Comparison of ENCODE assay signal across 8 mouse cellular contexts in genomic region chr15:89548837-89549236, GRCm38 (mm10). TPM values are rescaled to one million over a fixed set of nuclear protein-coding genes. Genes with fewer than 3 reads are reported as not detected.
A peak's percentile ranks its signal among the peaks of the same experiment; 100 is the strongest.
DNase-seq lines count a peak whose midpoint lies in the region; ATAC-seq and TF ChIP-seq lines count a peak whose summit lies in the region.

No protein-coding gene starts in this region.

- no peak for TF ChIP-seq POLR2A in lung, adult 2 months (IDR thresholded peaks at IDR 0.05; ENCODE audit: borderline replicate concordance, extremely low read depth, low read depth, low read length)

- no peak for TF ChIP-seq CTCF in gastrocnemius, adult 2 months (IDR thresholded peaks at IDR 0.05)
- TF ChIP-seq CTCF in lung, adult 2 months (IDR thresholded peaks at IDR 0.05; ENCODE audit: insufficient read depth, low read length) = no peak

- no peak overlapping the region for H3K27ac ChIP-seq in gastrocnemius, adult 2 months
- no peak overlapping the region for H3K27ac ChIP-seq in forebrain, embryonic 14.5 days (ENCODE audit: low read depth, low read length)
- no peak overlapping the region for H3K27ac ChIP-seq in midbrain, embryonic 16.5 days (ENCODE audit: low read length)

- H3K36me3 ChIP-seq in forebrain, embryonic 14.5 days (ENCODE audit: control insufficient read depth, insufficient read depth, low read length) = peaks cover 17% of the 10 kb centered on the region; the same call in 1 of the 2 replicates
- peaks cover 21% of the 10 kb centered on the region for H3K36me3 ChIP-seq in midbrain, embryonic 16.5 days (ENCODE audit: control insufficient read depth, insufficient read depth, low read length)

- no peaks in the 10 kb centered on the region for H3K9me3 ChIP-seq in forebrain, embryonic 14.5 days (replicated peaks; ENCODE audit: control insufficient read depth, low read length)
- no peaks in the 10 kb centered on the region for H3K9me3 ChIP-seq in midbrain, embryonic 16.5 days (replicated peaks; ENCODE audit: control insufficient read depth, low read length, poor library complexity, severe bottlenecking)

- DNase-seq in gastrocnemius, adult 2 months = peak; percentile 49
- DNase-seq in gastrocnemius, adult 18-20 months (ENCODE audit: low spot score) = no peak
- DNase-seq in lung, postnatal 10 days = peak; percentile 32
- no peak for DNase-seq in lung, adult 2 months
- peak; percentile 60 for DNase-seq in forebrain, embryonic 14.5 days (ENCODE audit: low spot score)
- DNase-seq in thymus, adult 18-20 months = no peak

- 53% methylated on average over 11 of the region's 11 CpGs for WGBS in lung, adult 2 months
- WGBS in forebrain, embryonic 14.5 days = 21% methylated on average over 11 of the region's 11 CpGs
- 36% methylated on average over 11 of the region's 11 CpGs for WGBS in midbrain, embryonic 16.5 days

- peak; percentile 57 for ATAC-seq in forebrain, embryonic 14.5 days
- peak; percentile 50 for ATAC-seq in midbrain, embryonic 16.5 days
- no peak for ATAC-seq in erythroid progenitor cell, adult 5-6 weeks (replicated peaks; ENCODE audit: low FRiP score, poor library complexity, severe bottlenecking)

- H3K4me2 ChIP-seq in forebrain, embryonic 14.5 days (ENCODE audit: low read length) = peak overlapping the region; percentile 47
- H3K4me2 ChIP-seq in midbrain, embryonic 16.5 days (ENCODE audit: low read length) = peak overlapping the region; percentile 35

- peak overlapping the region; percentile 50; the same call in 1 of the 2 replicates for H3K9ac ChIP-seq in forebrain, embryonic 14.5 days (ENCODE audit: low read length)
- H3K9ac ChIP-seq in midbrain, embryonic 16.5 days (ENCODE audit: low read depth, low read length) = no peak overlapping the region

- H3K27me3 ChIP-seq in forebrain, embryonic 14.5 days (replicated peaks; ENCODE audit: control insufficient read depth, insufficient read depth, low read length) = no peaks in the 10 kb centered on the region
- H3K27me3 ChIP-seq in midbrain, embryonic 16.5 days (ENCODE audit: control insufficient read depth, insufficient read depth, low read depth, low read length) = no peaks in the 10 kb centered on the region

- intact Hi-C loops in gastrocnemius, adult 2 months (cut with DNase I) = no loop called here

- H3K4me3 ChIP-seq in gastrocnemius, adult 2 months = peak overlapping the region; percentile 43
- H3K4me3 ChIP-seq in lung, adult 2 months (replicated peaks; ENCODE audit: extremely low read depth, low read depth, low read length) = no peak overlapping the region
- peak overlapping the region; percentile 27; the same call in 1 of the 2 replicates for H3K4me3 ChIP-seq in forebrain, embryonic 14.5 days (ENCODE audit: low read depth, low read length)
- H3K4me3 ChIP-seq in midbrain, embryonic 16.5 days (ENCODE audit: low read depth, low read length) = no peak overlapping the region

- H3K4me1 ChIP-seq in lung, adult 2 months (ENCODE audit: control insufficient read depth, insufficient read depth, low read length) = no peaks in the 10 kb centered on the region
- peaks cover 13% of the 10 kb centered on the region; the same call in 1 of the 2 replicates for H3K4me1 ChIP-seq in forebrain, embryonic 14.5 days (ENCODE audit: control insufficient read depth, insufficient read depth, low read length)
- H3K4me1 ChIP-seq in midbrain, embryonic 16.5 days (ENCODE audit: control insufficient read depth, insufficient read depth, low read length) = no peaks in the 10 kb centered on the region; the same call in 1 of the 2 replicates

RNA-seq across cellular contexts. Expression of gene Acr, which starts 19.3 kb away (rescaled TPM):
- under 1 TPM in 1 of 2 experiments, not detected in 1; 0.23 TPM for total RNA-seq in gastrocnemius, adult 2 months (2021)
- not detected for total RNA-seq in gastrocnemius, adult 18-20 months (2021)
- 2.8 and 2.9 TPM in 2 replicates for polyA plus RNA-seq in lung, adult 2 months (2012; rRNA removed)
- 0.63 and 1.2 TPM in 2 replicates for polyA plus RNA-seq in forebrain, embryonic 14.5 days (2014; fragmentation: Nextera tagmentation; extraction: Ambion mirVana)
- 1.6 and 1.8 TPM in 2 replicates for polyA plus RNA-seq in midbrain, embryonic 16.5 days (2015; fragmentation: Nextera tagmentation; extraction: Ambion mirVana)
- total RNA-seq in erythroid progenitor cell, adult 5-6 weeks (2015; ENCODE audit: low replicate concordance) = not detected in 2 replicates
- total RNA-seq in erythroid progenitor cell, adult 5-6 weeks (2017; ENCODE audit: low replicate concordance) = not detected in 2 replicates

RNA-seq across cellular contexts. Expression of gene Rabl2, which starts 42.9 kb away (rescaled TPM):
- total RNA-seq in gastrocnemius, adult 2 months (2021) = 1 to 10 TPM; 2.3 to 2.7 TPM
- total RNA-seq in gastrocnemius, adult 18-20 months (2021) = 1 to 10 TPM; 2.1 to 2.4 TPM
- polyA plus RNA-seq in lung, adult 2 months (2012; rRNA removed) = 14.7 and 18.7 TPM in 2 replicates
- polyA plus RNA-seq in forebrain, embryonic 14.5 days (2014; fragmentation: Nextera tagmentation; extraction: Ambion mirVana) = 61.9 and 67.0 TPM in 2 replicates
- 82.1 and 95.5 TPM in 2 replicates for polyA plus RNA-seq in midbrain, embryonic 16.5 days (2015; fragmentation: Nextera tagmentation; extraction: Ambion mirVana)
- not detected in 2 replicates for total RNA-seq in erythroid progenitor cell, adult 5-6 weeks (2015; ENCODE audit: low replicate concordance)
- 4.4 TPM in 1 of 2 replicates, not detected in the other for total RNA-seq in erythroid progenitor cell, adult 5-6 weeks (2017; ENCODE audit: low replicate concordance)

RNA-seq across cellular contexts. Expression of gene Shank3, which starts 49.4 kb away (rescaled TPM):
- total RNA-seq in gastrocnemius, adult 2 months (2021) = 10 to 100 TPM; 12.2 to 20.4 TPM
- 10 to 100 TPM in 1 of 2 experiments, 1 to 10 TPM in 1; 8.9 to 12.6 TPM for total RNA-seq in gastrocnemius, adult 18-20 months (2021)
- 103 and 141 TPM in 2 replicates for polyA plus RNA-seq in lung, adult 2 months (2012; rRNA removed)
- polyA plus RNA-seq in forebrain, embryonic 14.5 days (2014; fragmentation: Nextera tagmentation; extraction: Ambion mirVana) = 4.8 and 6.0 TPM in 2 replicates
- polyA plus RNA-seq in midbrain, embryonic 16.5 days (2015; fragmentation: Nextera tagmentation; extraction: Ambion mirVana) = 12.0 and 16.7 TPM in 2 replicates
- 0.72 TPM in 1 of 2 replicates, not detected in the other for total RNA-seq in erythroid progenitor cell, adult 5-6 weeks (2015; ENCODE audit: low replicate concordance)
- total RNA-seq in erythroid progenitor cell, adult 5-6 weeks (2017; ENCODE audit: low replicate concordance) = 0.39 and 0.61 TPM in 2 replicates

Comparison
In these comparisons a context has a peak if more than half of its experiments do, and no peak if none do; other contexts are left out.
1. DNase-seq: peak in gastrocnemius, adult 2 months (single experiment), lung, postnatal 10 days (single experiment) and forebrain, embryonic 14.5 days (single experiment); none in gastrocnemius, adult 18-20 months (single experiment), lung, adult 2 months (single experiment) and thymus, adult 18-20 months (0 of 2).
2. H3K4me3 ChIP-seq: peak in gastrocnemius, adult 2 months (single experiment) and forebrain, embryonic 14.5 days (single experiment); none in lung, adult 2 months (single experiment) and midbrain, embryonic 16.5 days (single experiment).
3. RNA of gene Shank3, which starts 49.4 kb away (total RNA-seq): 12.2 to 20.4 TPM in gastrocnemius, adult 2 months and 8.9 to 12.6 TPM in gastrocnemius, adult 18-20 months; 0.39 to 0.72 TPM in erythroid progenitor cell, adult 5-6 weeks; every median in the first group is over 4 times any median in the second.